Comparison of ENCODE assay signal across 13 mouse cellular contexts in the genomic region with DNA sequence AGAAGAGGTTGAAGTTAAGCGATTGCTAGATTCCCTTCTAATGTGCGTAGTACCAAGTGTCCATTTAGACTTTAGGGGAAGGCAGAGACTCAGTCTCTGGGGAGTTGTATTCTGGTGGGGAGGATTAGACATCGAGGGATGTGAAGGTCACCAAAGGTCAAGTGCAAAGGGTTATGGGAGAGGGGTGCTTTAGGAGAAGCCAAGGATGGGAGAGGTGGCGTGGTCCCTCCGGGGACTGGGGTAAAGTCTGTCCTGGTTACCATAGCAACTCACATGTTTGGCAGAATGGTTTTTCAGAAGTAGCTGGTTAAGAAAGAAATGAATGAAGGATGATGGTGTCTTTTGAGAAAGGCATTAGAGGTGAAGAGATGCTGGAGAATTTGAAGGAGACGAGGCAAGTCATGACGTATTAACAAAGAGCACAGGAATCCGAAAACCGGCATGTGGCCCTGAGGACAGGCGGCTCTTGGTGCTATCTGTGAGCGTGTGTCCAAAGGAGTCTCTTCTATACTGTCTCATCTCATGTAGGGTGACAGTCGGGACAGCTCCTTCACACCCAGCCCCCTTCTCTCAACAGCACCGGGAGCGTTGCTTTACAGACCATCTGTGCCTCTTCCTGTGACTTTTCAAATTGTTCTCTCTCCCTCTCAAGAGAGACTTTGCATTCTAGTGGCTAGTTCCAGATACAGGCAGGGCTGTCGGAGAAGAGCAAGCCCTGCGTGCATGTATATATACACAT.
A peak's percentile ranks its signal among the peaks of the same experiment; 100 is the strongest.
DNase-seq lines count a peak whose midpoint lies in the region; ATAC-seq and TF ChIP-seq lines count a peak whose summit lies in the region.
"Had no signal": no experiment of that assay in that cellular context is flagged by ENCODE, and none has a peak within 500 bp of the region (broad histone marks: within the 10 kb centered on the region; RNA-seq: fewer than 3 reads in every experiment).

No protein-coding gene starts in this region.

- peaks cover 41% of the 10 kb centered on the region for H3K27me3 ChIP-seq in midbrain, embryonic 12.5 days
- H3K27me3 ChIP-seq in midbrain, embryonic 11.5 days (ENCODE audit: control insufficient read depth, insufficient read depth, low read length) = no peaks in the 10 kb centered on the region
- no peaks in the 10 kb centered on the region for H3K27me3 ChIP-seq in liver, postnatal 0 days (ENCODE audit: insufficient read depth, low read length)

- no peak overlapping the region for H3K27ac ChIP-seq in midbrain, embryonic 12.5 days (replicated peaks)
- no peak overlapping the region for H3K27ac ChIP-seq in midbrain, embryonic 11.5 days (ENCODE audit: low read depth, low read length)
- no peak overlapping the region for H3K27ac ChIP-seq in liver, postnatal 0 days (ENCODE audit: low read depth)

- H3K4me1 ChIP-seq in midbrain, embryonic 12.5 days = peaks cover 18% of the 10 kb centered on the region
- peaks cover 9% of the 10 kb centered on the region for H3K4me1 ChIP-seq in midbrain, embryonic 11.5 days (ENCODE audit: control insufficient read depth, insufficient read depth, low read length)
- no peaks in the 10 kb centered on the region for H3K4me1 ChIP-seq in liver, postnatal 0 days (ENCODE audit: insufficient read depth)

- H3K4me3 ChIP-seq in midbrain, embryonic 12.5 days = no peak overlapping the region
- no peak overlapping the region for H3K4me3 ChIP-seq in midbrain, embryonic 11.5 days (ENCODE audit: low read depth, low read length)
- no peak overlapping the region for H3K4me3 ChIP-seq in liver, postnatal 0 days (ENCODE audit: low read depth, low read length)
- H3K4me3 ChIP-seq: heart, embryonic 12.5 days; myocyte had no signal

- H3K4me2 ChIP-seq in midbrain, embryonic 12.5 days (replicated peaks) = no peak overlapping the region
- no peak overlapping the region for H3K4me2 ChIP-seq in midbrain, embryonic 11.5 days
- no peak overlapping the region for H3K4me2 ChIP-seq in liver, postnatal 0 days (ENCODE audit: low read depth, low read length)
- H3K4me2 ChIP-seq: heart, embryonic 12.5 days had no signal

- no peak for DNase-seq in midbrain, embryonic 11.5 days (ENCODE audit: low spot score, missing footprints)
- DNase-seq in frontal cortex, postnatal 10 days (ENCODE audit: low spot score in 2 of 2) = peak; percentile 20 to 29
- peak; percentile 26 to 33 for DNase-seq in layer of hippocampus, postnatal 36 days
- peak; percentile 26 to 34 for DNase-seq in right cerebral cortex, postnatal 36 days (ENCODE audit: low spot score in 2 of 2)
- no peak for DNase-seq in liver, postnatal 0 days
- no peak for DNase-seq in kidney, postnatal 25 days
- DNase-seq: cerebellum, adult 11 months; lung, adult 18-20 months had no signal

- no peak for TF ChIP-seq EP300 in liver, postnatal 0 days (IDR thresholded peaks at IDR 0.05; ENCODE audit: low read depth)

- ATAC-seq in midbrain, embryonic 12.5 days (ENCODE audit: low FRiP score, low read depth) = 0 out of 2 replicates have a peak, but pooled peaks have one; percentile 16
- ATAC-seq in midbrain, embryonic 11.5 days (ENCODE audit: low FRiP score) = no peak
- no peak for ATAC-seq in liver, postnatal 0 days
- ATAC-seq: activated CD4-positive, CD25-positive, alpha-beta regulatory T cell, adult 4 months; intestine, embryonic 16.5 days had no signal

- H3K9ac ChIP-seq in midbrain, embryonic 12.5 days (replicated peaks) = no peak overlapping the region
- no peak overlapping the region for H3K9ac ChIP-seq in midbrain, embryonic 11.5 days (ENCODE audit: low read length)
- no peak overlapping the region for H3K9ac ChIP-seq in liver, postnatal 0 days (replicated peaks)
- H3K9ac ChIP-seq: heart, embryonic 12.5 days had no signal

- H3K36me3 ChIP-seq in midbrain, embryonic 12.5 days = no peaks in the 10 kb centered on the region
- H3K36me3 ChIP-seq in midbrain, embryonic 11.5 days (ENCODE audit: control insufficient read depth, insufficient read depth, low read length) = no peaks in the 10 kb centered on the region
- H3K36me3 ChIP-seq in liver, postnatal 0 days (replicated peaks; ENCODE audit: insufficient read depth, low read length) = no peaks in the 10 kb centered on the region
- H3K36me3 ChIP-seq: heart, embryonic 12.5 days had no signal

- no peak for TF ChIP-seq CTCF in liver, postnatal 0 days (IDR thresholded peaks at IDR 0.05; ENCODE audit: low read depth)

- H3K9me3 ChIP-seq in midbrain, embryonic 12.5 days = no peaks in the 10 kb centered on the region
- no peaks in the 10 kb centered on the region for H3K9me3 ChIP-seq in midbrain, embryonic 11.5 days (ENCODE audit: control insufficient read depth, low read length)
- no peaks in the 10 kb centered on the region for H3K9me3 ChIP-seq in liver, postnatal 0 days (ENCODE audit: low read length)
- H3K9me3 ChIP-seq: heart, embryonic 12.5 days had no signal

- WGBS in midbrain, embryonic 12.5 days = 51% methylated on average over 16 of the region's 16 CpGs
- whole genome bisulfite sequencing in midbrain, embryonic 11.5 days = 63% methylated on average over 16 of the region's 16 CpGs
- 56% methylated on average over 16 of the region's 16 CpGs for WGBS in liver, postnatal 0 days (ENCODE audit: insufficient replicate concordance)

Comparison
In these comparisons a context has a peak if more than half of its experiments do, and no peak if none do; other contexts are left out.
1. DNase-seq: peak in frontal cortex, postnatal 10 days (2 of 2), layer of hippocampus, postnatal 36 days (2 of 2) and right cerebral cortex, postnatal 36 days (2 of 2); none in midbrain, embryonic 11.5 days (single experiment), liver, postnatal 0 days (single experiment) and kidney, postnatal 25 days (0 of 2).